In genomic region chr10:71238240-71238554, GRCm38 (mm10) we compare ENCODE assay signal across 8 mouse cellular contexts. TPM values are rescaled to one million over a fixed set of nuclear protein-coding genes. Genes with fewer than 3 reads are reported as not detected.
DNase-seq lines count a peak whose midpoint lies in the region; ATAC-seq and TF ChIP-seq lines count a peak whose summit lies in the region.

Tfam (minus strand) TSS chr10:71238280.

- H3K4me3 ChIP-seq in cerebellum, adult 2 months (replicated peaks; ENCODE audit: insufficient read depth, low read depth, low read length): peak within 1 kb of the TSS; percentile 90
- H3K4me3 ChIP-seq in G1E (ENCODE audit: low read depth, low read length): peak within 1 kb of the TSS; percentile 100
- H3K4me3 ChIP-seq in forebrain, embryonic 16.5 days (replicated peaks; ENCODE audit: low read length): peak within 1 kb of the TSS; percentile 91
- H3K4me3 ChIP-seq in hindbrain, embryonic 15.5 days: peak within 1 kb of the TSS; percentile 98
- H3K4me3 ChIP-seq in liver, postnatal 0 days (ENCODE audit: low read depth, low read length): peak within 1 kb of the TSS; percentile 98

- no peaks in the 10 kb centered on the region for H3K9me3 ChIP-seq in G1E (replicated peaks)
- no peaks in the 10 kb centered on the region for H3K9me3 ChIP-seq in forebrain, embryonic 16.5 days (ENCODE audit: control insufficient read depth, low read length)
- no peaks in the 10 kb centered on the region for H3K9me3 ChIP-seq in hindbrain, embryonic 15.5 days
- no peaks in the 10 kb centered on the region for H3K9me3 ChIP-seq in liver, postnatal 0 days (ENCODE audit: low read length)

- H3K27me3 ChIP-seq in cerebellum, adult 2 months (ENCODE audit: control insufficient read depth, insufficient read depth, low read length): no peaks in the 10 kb centered on the region
- H3K27me3 ChIP-seq in G1E (ENCODE audit: insufficient read depth, low read length): peaks cover 25% of the 10 kb centered on the region
- no peaks in the 10 kb centered on the region for H3K27me3 ChIP-seq in forebrain, embryonic 16.5 days (replicated peaks; ENCODE audit: control insufficient read depth, insufficient read depth, low read length)
- H3K27me3 ChIP-seq in hindbrain, embryonic 15.5 days: no peaks in the 10 kb centered on the region
- no peaks in the 10 kb centered on the region for H3K27me3 ChIP-seq in liver, postnatal 0 days (ENCODE audit: insufficient read depth, low read length)

- TF ChIP-seq POLR2A in cerebellum, adult 2 months (IDR thresholded peaks at IDR 0.05; ENCODE audit: borderline replicate concordance, insufficient read depth, low read length): no peak

- no peak for ATAC-seq in G1E (ENCODE audit: extremely low read depth, insufficient number of reproducible peaks, low FRiP score, poor library complexity, severe bottlenecking)
- no peak for ATAC-seq in forebrain, embryonic 16.5 days
- ATAC-seq in hindbrain, embryonic 15.5 days (ENCODE audit: low FRiP score, low read depth): no peak
- ATAC-seq in liver, postnatal 0 days: no peak

- peaks cover 26% of the 10 kb centered on the region for H3K36me3 ChIP-seq in G1E (replicated peaks)
- H3K36me3 ChIP-seq in forebrain, embryonic 16.5 days (ENCODE audit: control insufficient read depth, insufficient read depth): peaks cover 7% of the 10 kb centered on the region
- H3K36me3 ChIP-seq in hindbrain, embryonic 15.5 days: peaks cover 20% of the 10 kb centered on the region
- H3K36me3 ChIP-seq in liver, postnatal 0 days (replicated peaks; ENCODE audit: insufficient read depth, low read length): peaks cover 11% of the 10 kb centered on the region

- TF ChIP-seq CTCF in cerebellum, adult 2 months (IDR thresholded peaks at IDR 0.05; ENCODE audit: borderline replicate concordance, insufficient read depth, low read depth, low read length): no peak
- no peak for TF ChIP-seq CTCF in G1E (IDR thresholded peaks at IDR 0.05; ENCODE audit: low read depth, low read length)
- TF ChIP-seq CTCF in liver, postnatal 0 days (IDR thresholded peaks at IDR 0.05; ENCODE audit: low read depth): no peak

- H3K4me2 ChIP-seq in forebrain, embryonic 16.5 days (ENCODE audit: low read length): peak within 1 kb of the TSS; percentile 80
- peak within 1 kb of the TSS; percentile 93 for H3K4me2 ChIP-seq in hindbrain, embryonic 15.5 days
- peak within 1 kb of the TSS; percentile 82 for H3K4me2 ChIP-seq in liver, postnatal 0 days (ENCODE audit: low read depth, low read length)

- H3K4me1 ChIP-seq in cerebellum, adult 2 months (ENCODE audit: control insufficient read depth, insufficient read depth, low read length): no peaks in the 10 kb centered on the region
- H3K4me1 ChIP-seq in G1E (ENCODE audit: insufficient read depth, low read depth, low read length): peaks cover 27% of the 10 kb centered on the region
- peaks cover 9% of the 10 kb centered on the region for H3K4me1 ChIP-seq in forebrain, embryonic 16.5 days (replicated peaks; ENCODE audit: control insufficient read depth, insufficient read depth, low read length)
- peaks cover 19% of the 10 kb centered on the region for H3K4me1 ChIP-seq in hindbrain, embryonic 15.5 days (replicated peaks)
- peaks cover 13% of the 10 kb centered on the region for H3K4me1 ChIP-seq in liver, postnatal 0 days (ENCODE audit: insufficient read depth)

- peak within 1 kb of the TSS; percentile 70 for H3K27ac ChIP-seq in cerebellum, adult 2 months (ENCODE audit: insufficient read depth, low read length)
- peak within 1 kb of the TSS; percentile 56 for H3K27ac ChIP-seq in forebrain, embryonic 16.5 days (ENCODE audit: low read length)
- H3K27ac ChIP-seq in hindbrain, embryonic 15.5 days (replicated peaks): peak within 1 kb of the TSS; percentile 80
- peak within 1 kb of the TSS; percentile 90 for H3K27ac ChIP-seq in liver, postnatal 0 days (ENCODE audit: low read depth)

- no peak for DNase-seq in cerebellum, adult 2 months
- no peak for DNase-seq in cerebellum, postnatal 25 days
- DNase-seq in G1E (ENCODE audit: low spot score): no peak
- no peak for DNase-seq in liver, postnatal 0 days
- no peak for DNase-seq in c-Kit-positive CD71-positive TER-119-positive erythroid progenitor cells, embryonic 14.5 days (ENCODE audit: low spot score)
- DNase-seq in cerebellum, postnatal 10 days: no peak

- TF ChIP-seq EP300 in liver, postnatal 0 days (IDR thresholded peaks at IDR 0.05; ENCODE audit: low read depth): no peak

- WGBS in cerebellum, adult 2 months: 1% methylated on average over 7 of the region's 7 CpGs
- 4% methylated on average over 7 of the region's 7 CpGs for WGBS in forebrain, embryonic 16.5 days
- 3% methylated on average over 7 of the region's 7 CpGs for WGBS in hindbrain, embryonic 15.5 days
- WGBS in liver, postnatal 0 days (ENCODE audit: insufficient replicate concordance): 7% methylated on average over 7 of the region's 7 CpGs

- peak within 1 kb of the TSS; percentile 88 for H3K9ac ChIP-seq in forebrain, embryonic 16.5 days (replicated peaks; ENCODE audit: low read depth, low read length)
- peak within 1 kb of the TSS; percentile 97 for H3K9ac ChIP-seq in hindbrain, embryonic 15.5 days
- H3K9ac ChIP-seq in liver, postnatal 0 days (replicated peaks): peak within 1 kb of the TSS; percentile 89

RNA-seq across cellular contexts. Expression of gene Tfam, which starts in this region (rescaled TPM):
- 23.0 and 27.2 TPM in 2 replicates for polyA plus RNA-seq in cerebellum, adult 2 months (2012; rRNA removed)
- total RNA-seq in G1E (2014; fragmentation: Nextera tagmentation) (26.2 and 30.1 TPM in 2 replicates), G1E (2017) (98.2 and 119 TPM in 2 replicates)
- 9.8 and 12.9 TPM in 2 replicates for polyA plus RNA-seq in G1E (2012)
- 52.2 and 71.6 TPM in 2 replicates for polyA plus RNA-seq in forebrain, embryonic 16.5 days (2015; fragmentation: Nextera tagmentation; extraction: Ambion mirVana)
- 40.2 and 50.1 TPM in 2 replicates for polyA plus RNA-seq in hindbrain, embryonic 15.5 days (2015; fragmentation: Nextera tagmentation; extraction: Ambion mirVana)
- polyA plus RNA-seq in liver, postnatal 0 days (2015; fragmentation: Nextera tagmentation; extraction: Ambion mirVana): 33.4 and 36.9 TPM in 2 replicates
